Mouse (Mus musculus) urinary bladder, postnatal 10 days (tissue): Measurements from ENCODE around the gene Chrm3.

Experiments used
- DNase-seq: peaks from one replicate; pipeline ENCODE4 v3.0.0; 2022; ENCODE audit warnings: low spot score

Gene Chrm3

GRCm38 (mm10) chr13:10236279-10236678 is 124.4 kb downstream of the Chrm3 start:
- DNase-seq = no peak

- DNase-seq = no peak
These were observed 125.1 kb downstream of the Chrm3 start for GRCm38 (mm10) chr13:10235391-10236169.

- DNase-seq = no peak
These were observed 140.2 kb downstream of the Chrm3 start for GRCm38 (mm10) chr13:10220403-10220802.

GRCm38 (mm10) chr13:10212112-10212511 is 148.5 kb downstream of the Chrm3 start:
- DNase-seq = no peak

- no peak for DNase-seq
These were observed 150.0 kb downstream of the Chrm3 start for GRCm38 (mm10) chr13:10210522-10211244.

- DNase-seq = no peak
These were observed 161.3 kb downstream of the Chrm3 start for GRCm38 (mm10) chr13:10199206-10199956.

GRCm38 (mm10) chr13:10189829-10190228 is 170.8 kb downstream of the Chrm3 start:
- no peak for DNase-seq

GRCm38 (mm10) chr13:10187926-10188325 is 172.7 kb downstream of the Chrm3 start:
- no peak for DNase-seq

- no peak for DNase-seq
These were observed 176.8 kb downstream of the Chrm3 start for GRCm38 (mm10) chr13:10183837-10184236.

GRCm38 (mm10) chr13:10182756-10183155 is 177.9 kb downstream of the Chrm3 start:
- no peak for DNase-seq

- DNase-seq = no peak
These were observed 190.1 kb downstream of the Chrm3 start for GRCm38 (mm10) chr13:10170529-10170928.

- no peak for DNase-seq
These were observed 197.3 kb downstream of the Chrm3 start for GRCm38 (mm10) chr13:10163354-10163753.

- DNase-seq = no peak
These were observed 203.2 kb downstream of the Chrm3 start for GRCm38 (mm10) chr13:10157496-10157895.

GRCm38 (mm10) chr13:10140573-10140972 is 220.1 kb downstream of the Chrm3 start:
- DNase-seq = no peak

- no peak for DNase-seq
These were observed 221.8 kb downstream of the Chrm3 start for GRCm38 (mm10) chr13:10138878-10139277.

- DNase-seq = no peak
These were observed 229.6 kb downstream of the Chrm3 start for GRCm38 (mm10) chr13:10131064-10131463.

GRCm38 (mm10) chr13:10112211-10112610 is 248.4 kb downstream of the Chrm3 start:
- no peak for DNase-seq

GRCm38 (mm10) chr13:10109542-10109941 is 251.1 kb downstream of the Chrm3 start:
- DNase-seq = no peak

GRCm38 (mm10) chr13:10107331-10107730 is 253.3 kb downstream of the Chrm3 start:
- no peak for DNase-seq

GRCm38 (mm10) chr13:10090778-10091177 is 269.9 kb downstream of the Chrm3 start:
- no peak for DNase-seq

- DNase-seq = no peak
These were observed 274.3 kb downstream of the Chrm3 start for GRCm38 (mm10) chr13:10086336-10086735.

- no peak for DNase-seq
These were observed 278.7 kb downstream of the Chrm3 start for GRCm38 (mm10) chr13:10081896-10082426.
